Mouse (Mus musculus) testis, adult 2 months (tissue): ENCODE results near the gene Hivep1.

Source experiments
- CTCF ChIP-seq: fragments of 200-500 bp; IDR thresholded peaks from 2 replicates; pipeline ENCODE4 v1.5.1; 2012; ENCODE audit warnings: low read depth, mild to moderate bottlenecking, inconsistent platforms, low read length, moderate library complexity; ENCODE audit not compliant: control insufficient read depth, insufficient read depth, insufficient replicate concordance
- POLR2A ChIP-seq: fragments of 200-500 bp; IDR thresholded peaks from 2 replicates; pipeline ENCODE4 v1.6.1; 2012; ENCODE audit warnings: low read depth, mild to moderate bottlenecking, inconsistent platforms, low read length, moderate library complexity; ENCODE audit not compliant: control insufficient read depth

DNA sequence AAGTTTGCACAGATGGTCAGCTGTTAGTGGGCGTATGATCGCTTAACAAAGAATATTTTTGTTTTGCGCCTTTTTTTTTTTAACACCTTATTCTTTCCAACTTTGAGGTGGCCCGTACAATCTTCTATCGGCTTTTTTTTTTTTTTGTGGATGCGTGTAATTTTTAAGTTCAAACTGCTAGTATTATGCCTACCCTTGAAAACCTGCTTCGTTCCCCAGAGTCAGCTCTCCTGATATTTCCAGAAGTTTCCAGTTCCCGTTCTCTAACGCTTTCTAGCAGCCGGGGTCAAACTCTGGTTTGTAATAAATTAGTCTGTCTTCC is 980 bp upstream of the Hivep1 start:
- TF ChIP-seq POLR2A (no peak), CTCF (no peak)
